Mouse (Mus musculus) kidney, embryonic 16.5 days (tissue): ENCODE results near the gene Tm9sf4. TPM values are rescaled to one million over a fixed set of nuclear protein-coding genes. Genes with fewer than 3 reads are reported as not detected.

ENCODE experiments used
- ATAC-seq: fragments of 200-750 bp; cut with Nextera tagmentation; 2 replicates; pipeline ENCODE4 v1.8.0; 2017; ENCODE audit warnings: moderate TSS enrichment; ENCODE audit not compliant: low FRiP score, low TSS enrichment
- H3K27ac ChIP-seq: fragments of 300-500 bp; sonication (generic); 2 replicates; pipeline ENCODE4 v1.5.1; 2014; ENCODE audit warnings: low read length
- H3K27me3 ChIP-seq: fragments of 300-500 bp; sonication (generic); 2 replicates; pipeline ENCODE4 v1.6.1; 2014; ENCODE audit warnings: low read length, control low read depth, mixed read lengths; ENCODE audit not compliant: insufficient read depth
- H3K36me3 ChIP-seq: fragments of 300-500 bp; sonication (generic); 2 replicates; pipeline ENCODE4 v1.6.1; 2014; ENCODE audit warnings: low read length, control low read depth, mixed read lengths; ENCODE audit not compliant: insufficient read depth
- H3K4me1 ChIP-seq: fragments of 300-500 bp; sonication (generic); 2 replicates; pipeline ENCODE4 v1.6.1; 2014; ENCODE audit warnings: low read length, control low read depth, mixed read lengths; ENCODE audit not compliant: insufficient read depth
- H3K4me2 ChIP-seq: fragments of 300-500 bp; sonication (generic); replicated peaks from 2 replicates; pipeline ENCODE4 v1.6.1; 2014; ENCODE audit warnings: low read depth, low read length
- H3K4me3 ChIP-seq: fragments of 300-500 bp; sonication (generic); 2 replicates; pipeline ENCODE4 v1.5.1; 2014; ENCODE audit warnings: mild to moderate bottlenecking, low read length
- H3K9ac ChIP-seq: fragments of 300-500 bp; sonication (generic); replicated peaks from 2 replicates; pipeline ENCODE4 v1.6.1; 2014; ENCODE audit warnings: low read length
- H3K9me3 ChIP-seq: fragments of 300-500 bp; sonication (generic); 2 replicates; pipeline ENCODE4 v1.6.1; 2016; ENCODE audit warnings: low read length, control low read depth
- WGBS: fragments of 180-500 bp; shearing (Covaris S2); extraction: QIAGEN DNeasy Blood & Tissue Kit; methylation state at CpG from one replicate; pipeline ENCODE4 v1.1.7; 2014; 5-methylcytosine and 5-hydroxymethylcytosine counted together
- polyA plus RNA-seq: library from polyadenylated mRNA; unstranded; fragments of >200 nt; fragmentation: Nextera tagmentation; extraction: Ambion mirVana; gene quantifications from 2 replicates; pipeline ENCODE4 v1.2.1, GENCODE M21; 2015

Tm9sf4 gene
- polyA plus RNA-seq, 1 experiment from 2014 or later: 102 TPM

DNA sequence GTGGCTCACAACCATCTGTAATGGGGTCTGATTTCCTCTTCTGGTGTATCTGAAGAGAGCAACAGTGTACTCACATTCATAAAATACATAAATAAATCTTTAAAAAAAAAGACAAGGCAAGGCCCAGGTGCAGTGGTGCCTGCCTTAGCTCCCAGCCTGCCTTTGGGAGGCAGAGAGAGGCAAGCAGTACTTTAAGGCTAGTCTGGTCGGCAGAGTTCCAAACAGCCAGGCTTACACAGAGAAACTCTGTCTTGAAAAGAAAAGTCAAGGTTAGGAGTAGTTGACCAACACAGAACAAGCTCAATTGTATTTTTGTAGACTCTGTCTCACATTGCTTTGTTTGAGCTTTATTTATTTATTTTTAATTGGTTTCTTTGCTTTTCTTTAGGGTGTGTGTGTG is 41.7 kb downstream of the Tm9sf4 start:
- peaks cover 58% of the 10 kb centered on the region for H3K36me3 ChIP-seq
- ATAC-seq: no peak
- H3K4me1 ChIP-seq: no peaks in the 10 kb centered on the region

GRCm38 (mm10) chr2:153208149-153208548 is 47.0 kb downstream of the Tm9sf4 start:
- H3K27ac ChIP-seq: no peak overlapping the region
- H3K4me2 ChIP-seq: no peak overlapping the region
- H3K36me3 ChIP-seq: peaks cover 48% of the 10 kb centered on the region
- H3K4me1 ChIP-seq: no peaks in the 10 kb centered on the region
- no peak overlapping the region for H3K4me3 ChIP-seq
- no peak for ATAC-seq
- H3K9me3 ChIP-seq: no peaks in the 10 kb centered on the region
- H3K9ac ChIP-seq: no peak overlapping the region
- H3K27me3 ChIP-seq: no peaks in the 10 kb centered on the region
- WGBS: 83% methylated on average over 2 of the region's 2 CpGs

More for the DNA sequence above, 41.7 kb downstream of the Tm9sf4 start:
- WGBS: 81% methylated on average over 1 of the region's 1 CpGs
- Histone ChIP-seq H3K4me3 (no peak overlapping the region), H3K9ac (no peak overlapping the region), H3K4me2 (no peak overlapping the region), H3K9me3 (no peaks in the 10 kb centered on the region), H3K27ac (no peak overlapping the region), H3K27me3 (no peaks in the 10 kb centered on the region)

GRCm38 (mm10) chr2:153209286-153209685 is 48.2 kb downstream of the Tm9sf4 start:
- H3K27me3 ChIP-seq: no peaks in the 10 kb centered on the region
- H3K9me3 ChIP-seq: no peaks in the 10 kb centered on the region
- peaks cover 48% of the 10 kb centered on the region for H3K36me3 ChIP-seq
- no peak overlapping the region for H3K27ac ChIP-seq
- no peaks in the 10 kb centered on the region for H3K4me1 ChIP-seq
- ATAC-seq: no peak
- no peak overlapping the region for H3K9ac ChIP-seq
- 85% methylated on average over 5 of the region's 5 CpGs for WGBS
- no peak overlapping the region for H3K4me3 ChIP-seq
- no peak overlapping the region for H3K4me2 ChIP-seq

DNA sequence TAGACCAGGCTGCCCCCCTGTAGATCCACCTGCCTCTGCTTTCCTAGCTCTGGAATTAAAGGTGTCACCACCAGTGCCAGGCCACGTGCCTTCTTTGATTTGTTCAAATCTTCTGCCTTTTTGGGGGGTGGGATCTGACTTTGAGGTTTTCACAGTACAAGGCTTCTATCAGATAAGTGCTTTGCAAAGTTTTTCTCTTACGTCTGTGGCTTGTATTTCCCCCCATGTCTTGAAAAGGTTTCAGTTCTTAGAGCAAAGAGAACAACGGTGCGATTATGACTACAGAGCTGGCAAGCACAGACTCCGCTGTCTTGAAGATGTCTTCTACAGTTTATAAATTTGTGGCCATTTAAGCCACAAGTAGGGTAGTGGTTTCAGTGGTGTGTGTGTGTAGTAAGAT is 50.3 kb downstream of the Tm9sf4 start:
- H3K27me3 ChIP-seq: no peaks in the 10 kb centered on the region
- no peak overlapping the region for H3K9ac ChIP-seq
- no peaks in the 10 kb centered on the region for H3K4me1 ChIP-seq
- H3K9me3 ChIP-seq: no peaks in the 10 kb centered on the region
- H3K4me3 ChIP-seq: no peak overlapping the region
- no peak overlapping the region for H3K4me2 ChIP-seq
- H3K36me3 ChIP-seq: peaks cover 30% of the 10 kb centered on the region
- 90% methylated on average over 5 of the region's 5 CpGs for WGBS
- no peak for ATAC-seq
- H3K27ac ChIP-seq: no peak overlapping the region

GRCm38 (mm10) chr2:153213351-153213750 is 52.2 kb downstream of the Tm9sf4 start:
- ATAC-seq: no peak

GRCm38 (mm10) chr2:153214771-153215259 is 53.7 kb downstream of the Tm9sf4 start:
- 56% methylated on average over 6 of the region's 6 CpGs for WGBS
- Histone ChIP-seq H3K4me1 (no peaks in the 10 kb centered on the region), H3K4me2 (no peak overlapping the region), H3K36me3 (peaks cover 3% of the 10 kb centered on the region; the same call in 1 of the 2 replicates), H3K9ac (no peak overlapping the region), H3K4me3 (no peak overlapping the region), H3K27ac (no peak overlapping the region), H3K9me3 (no peaks in the 10 kb centered on the region), H3K27me3 (no peaks in the 10 kb centered on the region)
- no peak for ATAC-seq

More at GRCm38 (mm10) chr2:153213351-153213750, 52.2 kb downstream of the Tm9sf4 start:
- Histone ChIP-seq H3K4me1 (no peaks in the 10 kb centered on the region), H3K27me3 (no peaks in the 10 kb centered on the region), H3K9me3 (no peaks in the 10 kb centered on the region), H3K4me3 (no peak overlapping the region), H3K9ac (no peak overlapping the region), H3K27ac (no peak overlapping the region), H3K4me2 (no peak overlapping the region), H3K36me3 (peaks cover 15% of the 10 kb centered on the region)
- 77% methylated on average over 4 of the region's 4 CpGs for WGBS

- H3K27me3 ChIP-seq: no peaks in the 10 kb centered on the region
- no peak overlapping the region for H3K4me2 ChIP-seq
- no peak overlapping the region for H3K27ac ChIP-seq
- H3K36me3 ChIP-seq: no peaks in the 10 kb centered on the region
- WGBS: 79% methylated on average over 4 of the region's 4 CpGs
- H3K4me1 ChIP-seq: no peaks in the 10 kb centered on the region
- no peak overlapping the region for H3K4me3 ChIP-seq
- no peaks in the 10 kb centered on the region for H3K9me3 ChIP-seq
- no peak for ATAC-seq
- no peak overlapping the region for H3K9ac ChIP-seq
Measured at GRCm38 (mm10) chr2:153215421-153215820, 54.3 kb downstream of the Tm9sf4 start.

- no peaks in the 10 kb centered on the region for H3K36me3 ChIP-seq
- no peaks in the 10 kb centered on the region for H3K27me3 ChIP-seq
- no peak overlapping the region for H3K4me3 ChIP-seq
- H3K4me2 ChIP-seq: no peak overlapping the region
- no peaks in the 10 kb centered on the region for H3K9me3 ChIP-seq
- no peaks in the 10 kb centered on the region for H3K4me1 ChIP-seq
- no peak for ATAC-seq
- H3K9ac ChIP-seq: no peak overlapping the region
- H3K27ac ChIP-seq: no peak overlapping the region
- 89% methylated on average over 10 of the region's 10 CpGs for WGBS
Measured at GRCm38 (mm10) chr2:153217826-153218340, 56.8 kb downstream of the Tm9sf4 start.

DNA sequence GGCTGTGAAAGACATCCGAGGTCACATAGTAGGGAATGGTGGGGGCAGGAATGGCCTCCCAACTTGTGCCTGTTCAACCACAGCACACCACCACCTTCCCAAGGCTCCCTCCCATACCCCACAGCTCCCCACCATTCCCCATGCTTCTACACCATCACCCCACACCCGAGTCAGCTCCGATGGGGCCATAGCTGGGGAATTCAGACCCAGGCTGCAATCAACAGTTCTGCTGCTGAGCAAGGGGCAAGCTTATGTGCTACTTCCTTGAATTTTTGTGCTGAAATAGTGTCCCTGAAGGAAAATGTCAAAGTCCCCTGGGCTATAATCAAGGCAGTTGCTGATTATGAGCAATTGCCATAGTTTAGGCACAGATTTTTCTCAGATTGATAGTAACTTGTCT is 57.4 kb downstream of the Tm9sf4 start:
- no peak overlapping the region for H3K27ac ChIP-seq

GRCm38 (mm10) chr2:153221620-153222019 is 60.5 kb downstream of the Tm9sf4 start:
- 87% methylated on average over 4 of the region's 4 CpGs for WGBS
- H3K4me3 ChIP-seq: no peak overlapping the region
- no peak for ATAC-seq
- no peaks in the 10 kb centered on the region for H3K36me3 ChIP-seq
- no peaks in the 10 kb centered on the region for H3K9me3 ChIP-seq
- no peak overlapping the region for H3K9ac ChIP-seq
- H3K4me1 ChIP-seq: peaks cover 13% of the 10 kb centered on the region
- no peak overlapping the region for H3K4me2 ChIP-seq
- no peaks in the 10 kb centered on the region for H3K27me3 ChIP-seq
- H3K27ac ChIP-seq: no peak overlapping the region

More for the DNA sequence above, 57.4 kb downstream of the Tm9sf4 start:
- H3K4me3 ChIP-seq: no peak overlapping the region
- H3K9me3 ChIP-seq: no peaks in the 10 kb centered on the region
- H3K27me3 ChIP-seq: no peaks in the 10 kb centered on the region
- H3K4me1 ChIP-seq: no peaks in the 10 kb centered on the region
- H3K36me3 ChIP-seq: no peaks in the 10 kb centered on the region
- no peak for ATAC-seq
- no peak overlapping the region for H3K9ac ChIP-seq
- 74% methylated on average over 3 of the region's 3 CpGs for WGBS
- no peak overlapping the region for H3K4me2 ChIP-seq
